Mouse (Mus musculus): ENCODE data around the gene Galnt2.

Gene Galnt2

GRCm38 (mm10) chr8:124239350-124239749 is 8.2 kb downstream of the Galnt2 start:
- DNase-seq, result no peak

- DNase-seq, result no peak
Measured at GRCm38 (mm10) chr8:124240932-124241331, 9.7 kb downstream of the Galnt2 start.

- DNase-seq, result peak; percentile 47 to 67
Measured at GRCm38 (mm10) chr8:124242208-124242607, 11.0 kb downstream of the Galnt2 start.

- DNase-seq, result peak; percentile 41 to 61
Measured at GRCm38 (mm10) chr8:124242913-124243312, 11.7 kb downstream of the Galnt2 start.

GRCm38 (mm10) chr8:124247581-124247980 is 16.4 kb downstream of the Galnt2 start:
- DNase-seq, result peak in 1 of 2 experiments; percentile 24

GRCm38 (mm10) chr8:124248688-124249087 is 17.5 kb downstream of the Galnt2 start:
- peak; percentile 61 to 90 for DNase-seq

- no peak for DNase-seq
Measured at GRCm38 (mm10) chr8:124250255-124250654, 19.1 kb downstream of the Galnt2 start.

- DNase-seq, result peak; percentile 40 to 59
Measured at GRCm38 (mm10) chr8:124250785-124251184, 19.6 kb downstream of the Galnt2 start.

- peak; percentile 50 to 81 for DNase-seq
Measured at GRCm38 (mm10) chr8:124252533-124252950, 21.4 kb downstream of the Galnt2 start.

GRCm38 (mm10) chr8:124253939-124254338 is 22.7 kb downstream of the Galnt2 start:
- DNase-seq, result no peak

GRCm38 (mm10) chr8:124256841-124257240 is 25.6 kb downstream of the Galnt2 start:
- DNase-seq, result no peak

- DNase-seq, result peak; percentile 86 to 88
Measured at GRCm38 (mm10) chr8:124257363-124257762, 26.2 kb downstream of the Galnt2 start.

GRCm38 (mm10) chr8:124259146-124259545 is 28.0 kb downstream of the Galnt2 start:
- DNase-seq, result no peak

GRCm38 (mm10) chr8:124259925-124260324 is 28.7 kb downstream of the Galnt2 start:
- DNase-seq, result no peak

- DNase-seq, result peak in 1 of 2 experiments; percentile 29
Measured at GRCm38 (mm10) chr8:124260371-124260770, 29.2 kb downstream of the Galnt2 start.

- no peak for DNase-seq
Measured at GRCm38 (mm10) chr8:124263058-124263457, 31.9 kb downstream of the Galnt2 start.

GRCm38 (mm10) chr8:124264032-124264431 is 32.8 kb downstream of the Galnt2 start:
- peak; percentile 56 to 70 for DNase-seq

GRCm38 (mm10) chr8:124264671-124265070 is 33.5 kb downstream of the Galnt2 start:
- no peak for DNase-seq

GRCm38 (mm10) chr8:124265130-124265529 is 33.9 kb downstream of the Galnt2 start:
- no peak for DNase-seq

GRCm38 (mm10) chr8:124265798-124266197 is 34.6 kb downstream of the Galnt2 start:
- peak in 1 of 2 experiments; percentile 84 for DNase-seq

- no peak for DNase-seq
Measured at GRCm38 (mm10) chr8:124267206-124267605, 36.0 kb downstream of the Galnt2 start.

GRCm38 (mm10) chr8:124270504-124270903 is 39.3 kb downstream of the Galnt2 start:
- no peak for DNase-seq

GRCm38 (mm10) chr8:124270904-124271303 is 39.7 kb downstream of the Galnt2 start:
- DNase-seq, result no peak

- DNase-seq, result no peak
Measured at GRCm38 (mm10) chr8:124271518-124271917, 40.3 kb downstream of the Galnt2 start.

- peak; percentile 48 to 81 for DNase-seq
Measured at GRCm38 (mm10) chr8:124272792-124273191, 41.6 kb downstream of the Galnt2 start.

Data from kidney, postnatal 25 days (tissue).